Mouse (Mus musculus): Measurements from ENCODE around the gene Caprin1. TPM values are rescaled to one million over a fixed set of nuclear protein-coding genes. Genes with fewer than 3 reads are reported as not detected.

The Caprin1 gene
- polyA plus RNA-seq, 1 experiment from 2014 or later, result 317 TPM

- peak; percentile 69; the same call in 1 of the 2 replicates for ATAC-seq (ENCODE audit: borderline replicate concordance, extremely low read depth, low FRiP score, low TSS enrichment)
- Histone ChIP-seq H3K9ac (peak overlapping the region; percentile 84), H3K27ac (peak overlapping the region; percentile 100), H3K4me2 (peak overlapping the region; percentile 62), H3K9me3 (no peaks in the 10 kb centered on the region), H3K4me3 (peak overlapping the region; percentile 98), H3K36me3 (peaks cover 29% of the 10 kb centered on the region), H3K27me3 (no peaks in the 10 kb centered on the region), H3K4me1 (peaks cover 21% of the 10 kb centered on the region)
- 0% methylated on average over 11 of the region's 11 CpGs for WGBS
Observed at GRCm38 (mm10) chr2:103795843-103796210, 1.6 kb downstream of the Caprin1 start.

GRCm38 (mm10) chr2:103792009-103792408 is 5.4 kb downstream of the Caprin1 start:
- Histone ChIP-seq H3K4me2 (no peak overlapping the region), H3K27ac (no peak overlapping the region), H3K9ac (no peak overlapping the region), H3K4me3 (no peak overlapping the region), H3K36me3 (peaks cover 44% of the 10 kb centered on the region), H3K4me1 (peaks cover 23% of the 10 kb centered on the region), H3K9me3 (no peaks in the 10 kb centered on the region), H3K27me3 (no peaks in the 10 kb centered on the region)
- ATAC-seq (ENCODE audit: borderline replicate concordance, extremely low read depth, low FRiP score, low TSS enrichment), result no peak
- WGBS, result 86% methylated on average over 1 of the region's 1 CpGs

GRCm38 (mm10) chr2:103785735-103786134 is 11.7 kb downstream of the Caprin1 start:
- Histone ChIP-seq H3K4me3 (no peak overlapping the region), H3K4me1 (0 out of 2 replicates have a peak, but pooled peaks cover 4% of the 10 kb centered on the region), H3K9ac (no peak overlapping the region), H3K4me2 (no peak overlapping the region), H3K27ac (no peak overlapping the region), H3K36me3 (peaks cover 37% of the 10 kb centered on the region), H3K27me3 (no peaks in the 10 kb centered on the region), H3K9me3 (no peaks in the 10 kb centered on the region)
- no peak for ATAC-seq (ENCODE audit: borderline replicate concordance, extremely low read depth, low FRiP score, low TSS enrichment)
- WGBS, result 96% methylated on average over 1 of the region's 1 CpGs

GRCm38 (mm10) chr2:103784621-103785020 is 12.8 kb downstream of the Caprin1 start:
- Histone ChIP-seq H3K4me2 (no peak overlapping the region), H3K9me3 (no peaks in the 10 kb centered on the region), H3K4me1 (no peaks in the 10 kb centered on the region), H3K27me3 (no peaks in the 10 kb centered on the region), H3K4me3 (no peak overlapping the region), H3K36me3 (peaks cover 42% of the 10 kb centered on the region), H3K27ac (no peak overlapping the region), H3K9ac (no peak overlapping the region)
- ATAC-seq (ENCODE audit: borderline replicate concordance, extremely low read depth, low FRiP score, low TSS enrichment), result no peak
- 83% methylated on average over 4 of the region's 4 CpGs for WGBS

GRCm38 (mm10) chr2:103762492-103762891 is 35.0 kb downstream of the Caprin1 start:
- Histone ChIP-seq H3K9me3 (no peaks in the 10 kb centered on the region), H3K4me3 (no peak overlapping the region), H3K27ac (no peak overlapping the region), H3K27me3 (no peaks in the 10 kb centered on the region), H3K9ac (no peak overlapping the region), H3K4me1 (peaks cover 18% of the 10 kb centered on the region), H3K36me3 (peaks cover 21% of the 10 kb centered on the region), H3K4me2 (peak overlapping the region; percentile 82)
- 60% methylated on average over 1 of the region's 1 CpGs for WGBS
- no peak for ATAC-seq (ENCODE audit: borderline replicate concordance, extremely low read depth, low FRiP score, low TSS enrichment)

GRCm38 (mm10) chr2:103761993-103762392 is 35.5 kb downstream of the Caprin1 start:
- 33% methylated on average over 4 of the region's 4 CpGs for WGBS
- Histone ChIP-seq H3K4me1 (peaks cover 18% of the 10 kb centered on the region), H3K9ac (no peak overlapping the region), H3K27me3 (no peaks in the 10 kb centered on the region), H3K9me3 (no peaks in the 10 kb centered on the region), H3K36me3 (peaks cover 20% of the 10 kb centered on the region), H3K27ac (no peak overlapping the region), H3K4me2 (peak overlapping the region; percentile 82), H3K4me3 (peak overlapping the region; percentile 90)
- ATAC-seq (ENCODE audit: borderline replicate concordance, extremely low read depth, low FRiP score, low TSS enrichment), result no peak

- under 1% methylated on average over 47 of the region's 47 CpGs for WGBS
- peak within 1 kb of the TSS; percentile 67 for H3K9ac ChIP-seq
- peak within 1 kb of the TSS; percentile 74 for H3K27ac ChIP-seq
Observed at GRCm38 (mm10) chr2:103760906-103761716, 36.3 kb downstream of the Caprin1 start, which contains the start of gene Nat10. TSS of gene Nat10 (minus strand) at chr2:103761270.

GRCm38 (mm10) chr2:103760421-103760820 is 37.0 kb downstream of the Caprin1 start:
- no peaks in the 10 kb centered on the region for H3K27me3 ChIP-seq
- H3K27ac ChIP-seq, result peak overlapping the region; percentile 69
- H3K36me3 ChIP-seq, result peaks cover 15% of the 10 kb centered on the region
- ATAC-seq (ENCODE audit: borderline replicate concordance, extremely low read depth, low FRiP score, low TSS enrichment), result no peak
- under 1% methylated on average over 12 of the region's 12 CpGs for WGBS
- H3K4me2 ChIP-seq, result peak overlapping the region; percentile 82
- peaks cover 18% of the 10 kb centered on the region for H3K4me1 ChIP-seq
- H3K9ac ChIP-seq, result peak overlapping the region; percentile 67
- H3K4me3 ChIP-seq, result peak overlapping the region; percentile 90
- no peaks in the 10 kb centered on the region for H3K9me3 ChIP-seq

More at GRCm38 (mm10) chr2:103760906-103761716, 36.3 kb downstream of the Caprin1 start, which contains the start of gene Nat10:
- Histone ChIP-seq H3K9me3 (no peaks in the 10 kb centered on the region), H3K4me3 (peak within 1 kb of the TSS; percentile 90), H3K4me1 (peaks cover 18% of the 10 kb centered on the region), H3K36me3 (peaks cover 14% of the 10 kb centered on the region), H3K27me3 (no peaks in the 10 kb centered on the region), H3K4me2 (peak within 1 kb of the TSS; percentile 82)
- ATAC-seq (ENCODE audit: borderline replicate concordance, extremely low read depth, low FRiP score, low TSS enrichment), result peak; percentile 96

- H3K4me2 ChIP-seq, result no peak overlapping the region
- WGBS, result 78% methylated on average over 9 of the region's 9 CpGs
- no peak overlapping the region for H3K27ac ChIP-seq
- no peaks in the 10 kb centered on the region for H3K27me3 ChIP-seq
- no peak overlapping the region for H3K4me3 ChIP-seq
- no peaks in the 10 kb centered on the region for H3K9me3 ChIP-seq
- ATAC-seq (ENCODE audit: borderline replicate concordance, extremely low read depth, low FRiP score, low TSS enrichment), result no peak
- no peak overlapping the region for H3K9ac ChIP-seq
- H3K36me3 ChIP-seq, result peaks cover 44% of the 10 kb centered on the region
- H3K4me1 ChIP-seq, result peaks cover 9% of the 10 kb centered on the region; the same call in 1 of the 2 replicates
Observed at GRCm38 (mm10) chr2:103755458-103756085, 41.9 kb downstream of the Caprin1 start.

- Histone ChIP-seq H3K4me1 (0 out of 2 replicates have a peak, but pooled peaks cover 3% of the 10 kb centered on the region), H3K4me3 (no peak overlapping the region), H3K36me3 (peaks cover 53% of the 10 kb centered on the region), H3K4me2 (no peak overlapping the region), H3K27me3 (no peaks in the 10 kb centered on the region), H3K9me3 (no peaks in the 10 kb centered on the region), H3K9ac (no peak overlapping the region), H3K27ac (no peak overlapping the region)
- 87% methylated on average over 3 of the region's 3 CpGs for WGBS
- ATAC-seq (ENCODE audit: borderline replicate concordance, extremely low read depth, low FRiP score, low TSS enrichment), result no peak
Observed at GRCm38 (mm10) chr2:103754614-103755013, 42.8 kb downstream of the Caprin1 start.

- 92% methylated on average over 6 of the region's 6 CpGs for WGBS
- Histone ChIP-seq H3K4me1 (no peaks in the 10 kb centered on the region), H3K27ac (no peak overlapping the region), H3K36me3 (peaks cover 72% of the 10 kb centered on the region), H3K9ac (no peak overlapping the region), H3K4me3 (no peak overlapping the region), H3K9me3 (no peaks in the 10 kb centered on the region), H3K27me3 (no peaks in the 10 kb centered on the region), H3K4me2 (no peak overlapping the region)
- ATAC-seq (ENCODE audit: borderline replicate concordance, extremely low read depth, low FRiP score, low TSS enrichment), result no peak
Observed at GRCm38 (mm10) chr2:103751771-103752170, 45.7 kb downstream of the Caprin1 start.

- no peak overlapping the region for H3K9ac ChIP-seq
- no peaks in the 10 kb centered on the region for H3K27me3 ChIP-seq
- 88% methylated on average over 3 of the region's 3 CpGs for WGBS
- H3K4me3 ChIP-seq, result no peak overlapping the region
- peaks cover 56% of the 10 kb centered on the region for H3K36me3 ChIP-seq
- H3K9me3 ChIP-seq, result no peaks in the 10 kb centered on the region
- no peak overlapping the region for H3K4me2 ChIP-seq
- H3K4me1 ChIP-seq, result no peaks in the 10 kb centered on the region
- H3K27ac ChIP-seq, result no peak overlapping the region
- no peak for ATAC-seq (ENCODE audit: borderline replicate concordance, extremely low read depth, low FRiP score, low TSS enrichment)
Observed at GRCm38 (mm10) chr2:103749091-103749490, 48.4 kb downstream of the Caprin1 start.
